Mouse (Mus musculus) testis, postnatal 10 days (tissue): ENCODE data around the gene Rasgef1b.

Experiments used
- DNase-seq: peaks from one replicate; pipeline ENCODE4 v3.0.0; 2021; ENCODE audit warnings: low spot score

Rasgef1b gene

GRCm38 (mm10) chr5:99251379-99252202 lies 477.3 kb downstream of the Rasgef1b start:
- no peak for DNase-seq

GRCm38 (mm10) chr5:99250820-99251219 lies 478.0 kb downstream of the Rasgef1b start:
- DNase-seq, result no peak

GRCm38 (mm10) chr5:99248501-99248900 lies 480.4 kb downstream of the Rasgef1b start:
- DNase-seq, result peak; percentile 99

- no peak for DNase-seq
These were observed 480.9 kb downstream of the Rasgef1b start for GRCm38 (mm10) chr5:99247915-99248314.

- DNase-seq, result no peak
These were observed 481.4 kb downstream of the Rasgef1b start for GRCm38 (mm10) chr5:99247441-99247840.

GRCm38 (mm10) chr5:99246972-99247371 lies 481.9 kb downstream of the Rasgef1b start:
- DNase-seq, result no peak

GRCm38 (mm10) chr5:99241988-99242740 lies 486.7 kb downstream of the Rasgef1b start:
- no peak for DNase-seq

GRCm38 (mm10) chr5:99240501-99240900 lies 488.4 kb downstream of the Rasgef1b start:
- DNase-seq, result no peak

- DNase-seq, result no peak
These were observed 489.2 kb downstream of the Rasgef1b start for GRCm38 (mm10) chr5:99239677-99240076.

GRCm38 (mm10) chr5:99238150-99238549 lies 490.7 kb downstream of the Rasgef1b start:
- DNase-seq, result no peak

- DNase-seq, result no peak
These were observed 491.7 kb downstream of the Rasgef1b start for GRCm38 (mm10) chr5:99236888-99237752.

GRCm38 (mm10) chr5:99236431-99236830 lies 492.4 kb downstream of the Rasgef1b start:
- no peak for DNase-seq

GRCm38 (mm10) chr5:99234275-99234674 lies 494.6 kb downstream of the Rasgef1b start:
- DNase-seq, result no peak

- DNase-seq, result no peak
These were observed 495.7 kb downstream of the Rasgef1b start for GRCm38 (mm10) chr5:99233176-99233575.

GRCm38 (mm10) chr5:99232410-99232809 lies 496.5 kb downstream of the Rasgef1b start:
- DNase-seq, result no peak

GRCm38 (mm10) chr5:99230476-99230875 lies 498.4 kb downstream of the Rasgef1b start:
- DNase-seq, result no peak

- no peak for DNase-seq
These were observed 501.5 kb downstream of the Rasgef1b start for GRCm38 (mm10) chr5:99227361-99227760.

GRCm38 (mm10) chr5:99224571-99225011 lies 504.3 kb downstream of the Rasgef1b start:
- DNase-seq, result no peak

- DNase-seq, result no peak
These were observed 504.9 kb downstream of the Rasgef1b start for GRCm38 (mm10) chr5:99223869-99224498.

GRCm38 (mm10) chr5:99218385-99218784 lies 510.5 kb downstream of the Rasgef1b start:
- DNase-seq, result no peak

GRCm38 (mm10) chr5:99216588-99217152 lies 512.2 kb downstream of the Rasgef1b start:
- DNase-seq, result peak; percentile 49
